In the genomic region with DNA sequence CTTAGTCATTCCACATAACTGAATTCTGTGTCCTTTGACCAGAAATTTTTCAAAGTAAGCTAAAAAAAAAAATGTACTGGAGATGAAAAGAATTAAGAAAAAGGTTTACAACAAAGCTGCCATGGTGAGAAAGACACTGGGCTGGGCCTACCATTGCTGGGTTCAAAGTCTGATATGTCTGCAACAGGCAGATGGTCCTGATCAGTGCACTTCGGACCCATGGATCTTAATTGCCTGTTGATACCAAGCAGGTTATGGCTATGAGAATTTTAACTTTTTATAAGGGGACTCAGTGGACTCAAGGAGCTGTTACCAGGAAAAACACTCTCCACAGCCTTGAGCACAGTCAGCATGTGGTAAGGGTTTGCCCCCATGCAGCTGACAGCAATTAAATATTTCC, we compare ENCODE assay signal across 20 mouse cellular contexts. TPM values are rescaled to one million over a fixed set of nuclear protein-coding genes. Genes with fewer than 3 reads are reported as not detected.
"Had no signal": no experiment of that assay in that cellular context is flagged by ENCODE, and none has a peak within 500 bp of the region (broad histone marks: within the 10 kb centered on the region; RNA-seq: fewer than 3 reads in every experiment).

No protein-coding gene starts in this region.

- H3K4me3 ChIP-seq: neural tube, embryonic 13.5 days; neural tube, embryonic 15.5 days; stomach, embryonic 15.5 days had no signal

- H3K27me3 ChIP-seq: neural tube, embryonic 13.5 days; neural tube, embryonic 15.5 days; stomach, embryonic 15.5 days had no signal

- H3K4me2 ChIP-seq: neural tube, embryonic 13.5 days; neural tube, embryonic 15.5 days; stomach, embryonic 15.5 days had no signal

- DNase-seq: retina, postnatal 1 day; right cerebral cortex, postnatal 14 days; right cerebral cortex, postnatal 25 days; right cerebral cortex, postnatal 4 days; spleen, adult 18-20 months; thymus, adult 18-20 months; thymus, adult 2 months; thymus, postnatal 14 days; thymus, postnatal 25 days; thymus, postnatal 36 days; thymus, postnatal 4 days had no signal

- H3K9ac ChIP-seq: neural tube, embryonic 13.5 days; neural tube, embryonic 15.5 days; stomach, embryonic 15.5 days had no signal

- H3K36me3 ChIP-seq: neural tube, embryonic 13.5 days; neural tube, embryonic 15.5 days; stomach, embryonic 15.5 days had no signal

- H3K4me1 ChIP-seq: neural tube, embryonic 13.5 days; stomach, embryonic 15.5 days had no signal

- H3K27ac ChIP-seq: neural tube, embryonic 13.5 days; neural tube, embryonic 15.5 days; stomach, embryonic 15.5 days; stomach, postnatal 0 days had no signal

- H3K9me3 ChIP-seq: neural tube, embryonic 13.5 days; neural tube, embryonic 15.5 days; stomach, embryonic 15.5 days had no signal

RNA-seq across cellular contexts. Expression of a gene that starts 25.9 kb away (rescaled TPM):
- total RNA-seq: neutrophil, adult 5-6 weeks had no signal
- polyA plus RNA-seq: small intestine, adult 2 months; spleen, adult 2 months; stomach, embryonic 14.5 days; stomach, embryonic 15.5 days; stomach, embryonic 16.5 days; stomach, postnatal 0 days had no signal
